Mouse (Mus musculus): ENCODE measurements around the gene Plvap. TPM values are rescaled to one million over a fixed set of nuclear protein-coding genes. Genes with fewer than 3 reads are reported as not detected.

Gene Plvap
- polyA plus RNA-seq, 1 experiment from 2014 or later: 145 TPM

- Histone ChIP-seq H3K4me2 (ENCODE audit: low read depth, low read length) (no peak overlapping the region), H3K4me3 (ENCODE audit: low read length) (no peak overlapping the region), H3K9ac (ENCODE audit: low read length) (no peak overlapping the region), H3K27me3 (ENCODE audit: control insufficient read depth, insufficient read depth, low read depth, low read length) (no peaks in the 10 kb centered on the region), H3K36me3 (ENCODE audit: control insufficient read depth, insufficient read depth, low read length) (peaks cover 9% of the 10 kb centered on the region), H3K9me3 (ENCODE audit: control insufficient read depth, low read length) (no peaks in the 10 kb centered on the region), H3K4me1 (replicated peaks; ENCODE audit: control insufficient read depth, insufficient read depth, low read length) (no peaks in the 10 kb centered on the region; the same call in 1 of the 2 replicates), H3K27ac (ENCODE audit: low read length) (no peak overlapping the region)
- ATAC-seq (ENCODE audit: low read depth): peak; percentile 43
- WGBS: 44% methylated on average over 22 of the region's 22 CpGs
Observed at GRCm38 (mm10) chr8:71456906-71457305, 54.6 kb downstream of the Plvap start.

- no peaks in the 10 kb centered on the region for H3K9me3 ChIP-seq (ENCODE audit: control insufficient read depth, low read length)
- 75% methylated on average over 8 of the region's 8 CpGs for WGBS
Observed at GRCm38 (mm10) chr8:71454668-71455067, 56.9 kb downstream of the Plvap start.

DNA sequence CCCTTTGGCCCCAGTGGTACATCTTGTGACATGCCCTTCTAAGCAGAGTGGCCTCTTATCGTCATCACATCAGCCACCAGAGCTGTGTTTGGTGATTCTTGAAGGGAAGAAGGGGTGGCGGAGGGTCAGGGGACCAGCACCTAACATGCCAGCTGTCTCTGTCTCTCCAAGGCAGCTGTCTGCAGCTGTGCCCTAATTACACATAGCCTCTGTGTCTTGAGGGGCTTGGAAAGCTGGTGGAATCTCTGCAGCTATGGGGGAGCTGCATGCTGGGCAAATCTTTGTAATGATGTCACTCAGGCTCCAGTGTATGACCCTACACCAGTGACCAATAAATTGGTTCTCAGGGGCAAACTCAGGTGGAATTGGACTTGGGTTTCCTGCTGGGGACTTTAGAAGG is 58.9 kb downstream of the Plvap start:
- no peak overlapping the region for H3K27ac ChIP-seq (ENCODE audit: low read length)
- no peak for ATAC-seq (ENCODE audit: low read depth)
- H3K36me3 ChIP-seq (ENCODE audit: control insufficient read depth, insufficient read depth, low read length): no peaks in the 10 kb centered on the region; the same call in 1 of the 2 replicates
- H3K9me3 ChIP-seq (ENCODE audit: control insufficient read depth, low read length): no peaks in the 10 kb centered on the region
- no peak overlapping the region for H3K4me2 ChIP-seq (ENCODE audit: low read depth, low read length)
- no peaks in the 10 kb centered on the region; the same call in 1 of the 2 replicates for H3K4me1 ChIP-seq (replicated peaks; ENCODE audit: control insufficient read depth, insufficient read depth, low read length)
- 51% methylated on average over 2 of the region's 2 CpGs for WGBS
- no peak overlapping the region for H3K9ac ChIP-seq (ENCODE audit: low read length)
- H3K27me3 ChIP-seq (ENCODE audit: control insufficient read depth, insufficient read depth, low read depth, low read length): no peaks in the 10 kb centered on the region
- H3K4me3 ChIP-seq (ENCODE audit: low read length): no peak overlapping the region

More at GRCm38 (mm10) chr8:71454668-71455067, 56.9 kb downstream of the Plvap start:
- Histone ChIP-seq H3K4me2 (ENCODE audit: low read depth, low read length) (no peak overlapping the region), H3K27ac (ENCODE audit: low read length) (no peak overlapping the region), H3K27me3 (ENCODE audit: control insufficient read depth, insufficient read depth, low read depth, low read length) (no peaks in the 10 kb centered on the region), H3K9ac (ENCODE audit: low read length) (no peak overlapping the region), H3K36me3 (ENCODE audit: control insufficient read depth, insufficient read depth, low read length) (peaks cover 2% of the 10 kb centered on the region; the same call in 1 of the 2 replicates), H3K4me1 (replicated peaks; ENCODE audit: control insufficient read depth, insufficient read depth, low read length) (no peaks in the 10 kb centered on the region; the same call in 1 of the 2 replicates), H3K4me3 (ENCODE audit: low read length) (no peak overlapping the region)
- no peak for ATAC-seq (ENCODE audit: low read depth)

DNA sequence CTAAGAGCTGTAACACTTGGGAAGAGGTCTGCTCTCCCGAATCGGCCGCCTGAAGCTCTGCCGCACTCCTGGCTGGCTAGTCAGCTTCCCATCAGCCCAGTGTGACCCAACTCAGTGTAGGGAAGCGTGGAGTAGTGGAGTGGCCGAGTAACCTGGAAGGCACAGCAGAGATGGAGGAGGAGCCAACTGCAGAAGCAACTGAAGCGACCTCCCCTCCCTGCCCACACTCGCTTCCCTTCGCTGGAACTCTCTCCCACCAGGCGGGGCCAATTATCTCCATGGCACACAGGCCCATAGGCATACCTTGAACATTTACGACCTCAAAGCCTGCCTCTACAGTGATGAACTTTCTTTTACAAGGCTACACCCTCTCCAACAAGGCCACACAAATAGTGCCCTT is 59.8 kb downstream of the Plvap start:
- Histone ChIP-seq H3K27me3 (ENCODE audit: control insufficient read depth, insufficient read depth, low read depth, low read length) (no peaks in the 10 kb centered on the region), H3K9me3 (ENCODE audit: control insufficient read depth, low read length) (no peaks in the 10 kb centered on the region), H3K36me3 (ENCODE audit: control insufficient read depth, insufficient read depth, low read length) (no peaks in the 10 kb centered on the region), H3K4me1 (replicated peaks; ENCODE audit: control insufficient read depth, insufficient read depth, low read length) (no peaks in the 10 kb centered on the region), H3K4me3 (ENCODE audit: low read length) (no peak overlapping the region), H3K9ac (ENCODE audit: low read length) (no peak overlapping the region), H3K4me2 (ENCODE audit: low read depth, low read length) (no peak overlapping the region), H3K27ac (ENCODE audit: low read length) (no peak overlapping the region)
- WGBS: 60% methylated on average over 10 of the region's 11 CpGs
- ATAC-seq (ENCODE audit: low read depth): no peak

- H3K4me3 ChIP-seq (ENCODE audit: low read length): no peak overlapping the region
- no peak for ATAC-seq (ENCODE audit: low read depth)
- no peaks in the 10 kb centered on the region for H3K4me1 ChIP-seq (replicated peaks; ENCODE audit: control insufficient read depth, insufficient read depth, low read length)
- no peak overlapping the region for H3K9ac ChIP-seq (ENCODE audit: low read length)
- H3K36me3 ChIP-seq (ENCODE audit: control insufficient read depth, insufficient read depth, low read length): no peaks in the 10 kb centered on the region
- no peaks in the 10 kb centered on the region for H3K27me3 ChIP-seq (ENCODE audit: control insufficient read depth, insufficient read depth, low read depth, low read length)
- 62% methylated on average over 4 of the region's 4 CpGs for WGBS
- H3K27ac ChIP-seq (ENCODE audit: low read length): no peak overlapping the region
- no peaks in the 10 kb centered on the region for H3K9me3 ChIP-seq (ENCODE audit: control insufficient read depth, low read length)
- no peak overlapping the region for H3K4me2 ChIP-seq (ENCODE audit: low read depth, low read length)
Observed at GRCm38 (mm10) chr8:71451337-71451736, 60.2 kb downstream of the Plvap start.

Other genes with a start within 250 kb of the Plvap start
- 20.3 and 21.2 TPM in 2 replicates for gene Myo9b, start 239.0 kb downstream of the Plvap start, polyA plus RNA-seq (2015; fragmentation: Nextera tagmentation; extraction: Ambion mirVana)
- gene Haus8, start 238.8 kb downstream of the Plvap start, polyA plus RNA-seq (2015; fragmentation: Nextera tagmentation; extraction: Ambion mirVana): 58.6 and 67.2 TPM in 2 replicates
- 95.6 and 101 TPM in 2 replicates for gene Use1, start 144.9 kb downstream of the Plvap start, polyA plus RNA-seq (2015; fragmentation: Nextera tagmentation; extraction: Ambion mirVana)
- gene Ocel1, start 140.5 kb downstream of the Plvap start, polyA plus RNA-seq (2015; fragmentation: Nextera tagmentation; extraction: Ambion mirVana): 5.9 and 6.3 TPM in 2 replicates
- gene Nr2f6, start 129.8 kb downstream of the Plvap start, polyA plus RNA-seq (2015; fragmentation: Nextera tagmentation; extraction: Ambion mirVana): 36.2 and 39.9 TPM in 2 replicates
- gene Ushbp1, start 116.0 kb downstream of the Plvap start, polyA plus RNA-seq (2015; fragmentation: Nextera tagmentation; extraction: Ambion mirVana): 37.3 and 40.7 TPM in 2 replicates
- 96.9 and 108 TPM in 2 replicates for gene Babam1, start 114.9 kb downstream of the Plvap start, polyA plus RNA-seq (2015; fragmentation: Nextera tagmentation; extraction: Ambion mirVana)
- 44.9 and 49.4 TPM in 2 replicates for gene Ankle1, start 105.7 kb downstream of the Plvap start, polyA plus RNA-seq (2015; fragmentation: Nextera tagmentation; extraction: Ambion mirVana)
- 36.7 and 37.8 TPM in 2 replicates for gene Abhd8, start 48.1 kb downstream of the Plvap start, polyA plus RNA-seq (2015; fragmentation: Nextera tagmentation; extraction: Ambion mirVana)
- gene Mrpl34, start 46.8 kb downstream of the Plvap start, polyA plus RNA-seq (2015; fragmentation: Nextera tagmentation; extraction: Ambion mirVana): 136 and 151 TPM in 2 replicates
- gene Dda1, start 42.6 kb downstream of the Plvap start, polyA plus RNA-seq (2015; fragmentation: Nextera tagmentation; extraction: Ambion mirVana): 91.9 and 96.3 TPM in 2 replicates
- 0.79 and 1.0 TPM in 2 replicates for gene Ano8, start 25.8 kb downstream of the Plvap start, polyA plus RNA-seq (2015; fragmentation: Nextera tagmentation; extraction: Ambion mirVana)
- gene Gtpbp3, start 23.6 kb downstream of the Plvap start, polyA plus RNA-seq (2015; fragmentation: Nextera tagmentation; extraction: Ambion mirVana): 16.1 and 17.4 TPM in 2 replicates
- 0.23 and 0.58 TPM in 2 replicates for gene Ccdc194, start 14.0 kb upstream of the Plvap start, polyA plus RNA-seq (2015; fragmentation: Nextera tagmentation; extraction: Ambion mirVana)
- 50.4 and 51.1 TPM in 2 replicates for gene Bst2, start 25.7 kb upstream of the Plvap start, polyA plus RNA-seq (2015; fragmentation: Nextera tagmentation; extraction: Ambion mirVana)
- 96.3 and 99.5 TPM in 2 replicates for gene Mvb12a, start 31.2 kb upstream of the Plvap start, polyA plus RNA-seq (2015; fragmentation: Nextera tagmentation; extraction: Ambion mirVana)
- gene Tmem221, start 47.1 kb upstream of the Plvap start, polyA plus RNA-seq (2015; fragmentation: Nextera tagmentation; extraction: Ambion mirVana): 4.4 and 4.5 TPM in 2 replicates
- gene Nxnl1, start 54.8 kb upstream of the Plvap start, polyA plus RNA-seq (2015; fragmentation: Nextera tagmentation; extraction: Ambion mirVana): 0.10 TPM in 1 of 2 replicates, not detected in the other
- gene Slc27a1, start 57.1 kb upstream of the Plvap start, polyA plus RNA-seq (2015; fragmentation: Nextera tagmentation; extraction: Ambion mirVana): 38.4 and 39.5 TPM in 2 replicates
- gene Pgls, start 80.4 kb upstream of the Plvap start, polyA plus RNA-seq (2015; fragmentation: Nextera tagmentation; extraction: Ambion mirVana): 202 and 218 TPM in 2 replicates
- gene Fam129c, start 85.9 kb upstream of the Plvap start, polyA plus RNA-seq (2015; fragmentation: Nextera tagmentation; extraction: Ambion mirVana): 2.7 and 3.7 TPM in 2 replicates
- gene Colgalt1, start 99.2 kb upstream of the Plvap start, polyA plus RNA-seq (2015; fragmentation: Nextera tagmentation; extraction: Ambion mirVana): 70.3 and 72.9 TPM in 2 replicates
- 0.67 and 0.68 TPM in 2 replicates for gene Unc13a, start 160.0 kb upstream of the Plvap start, polyA plus RNA-seq (2015; fragmentation: Nextera tagmentation; extraction: Ambion mirVana)
- 8.9 and 9.1 TPM in 2 replicates for gene Jak3, start 164.5 kb upstream of the Plvap start, polyA plus RNA-seq (2015; fragmentation: Nextera tagmentation; extraction: Ambion mirVana)
- 1.4 and 1.5 TPM in 2 replicates for gene Insl3, start 177.5 kb upstream of the Plvap start, polyA plus RNA-seq (2015; fragmentation: Nextera tagmentation; extraction: Ambion mirVana)
- gene B3gnt3, start 190.0 kb upstream of the Plvap start, polyA plus RNA-seq (2015; fragmentation: Nextera tagmentation; extraction: Ambion mirVana): 4.4 and 4.6 TPM in 2 replicates
- gene Fcho1, start 214.0 kb upstream of the Plvap start, polyA plus RNA-seq (2015; fragmentation: Nextera tagmentation; extraction: Ambion mirVana): 6.5 and 8.0 TPM in 2 replicates